Mouse (Mus musculus) midbrain, postnatal 0 days (tissue): ENCODE measurements around the gene Gigyf2. TPM values are rescaled to one million over a fixed set of nuclear protein-coding genes. Genes with fewer than 3 reads are reported as not detected.

Source experiments
- ATAC-seq: fragments of 200-750 bp; cut with Nextera tagmentation; 2 replicates; pipeline ENCODE4 v1.8.0; 2017; ENCODE audit warnings: moderate number of reproducible peaks, mild to moderate bottlenecking, moderate TSS enrichment, moderate library complexity; ENCODE audit not compliant: low FRiP score
- DNase-seq: peaks from one replicate; pipeline ENCODE4 v3.0.0-alpha.2; 2015; ENCODE audit warnings: low spot score
- H3K27ac ChIP-seq: fragments of 300-500 bp; sonication (generic); 2 replicates; pipeline ENCODE4 v1.5.1; 2014; ENCODE audit warnings: low read depth, mild to moderate bottlenecking, low read length, mixed read lengths
- H3K27me3 ChIP-seq: fragments of 300-500 bp; sonication (generic); 2 replicates; pipeline ENCODE4 v1.6.1; 2014; ENCODE audit warnings: low read length, control low read depth, mixed read lengths; ENCODE audit not compliant: insufficient read depth
- H3K36me3 ChIP-seq: fragments of 300-500 bp; sonication (generic); 2 replicates; pipeline ENCODE4 v1.6.1; 2014; ENCODE audit warnings: low read length, control low read depth, mixed read lengths; ENCODE audit not compliant: insufficient read depth
- H3K4me1 ChIP-seq: fragments of 300-500 bp; sonication (generic); 2 replicates; pipeline ENCODE4 v1.6.1; 2014; ENCODE audit warnings: mild to moderate bottlenecking, control low read depth, antibody characterized with exemption, low read length, mixed read lengths; ENCODE audit not compliant: insufficient read depth
- H3K4me2 ChIP-seq: fragments of 300-500 bp; sonication (generic); 2 replicates; pipeline ENCODE4 v1.6.1; 2014; ENCODE audit warnings: low read depth, mild to moderate bottlenecking, low read length, mixed read lengths; ENCODE audit not compliant: poor library complexity, severe bottlenecking
- H3K4me3 ChIP-seq: fragments of 300-500 bp; sonication (generic); 2 replicates; pipeline ENCODE4 v1.5.1; 2014; ENCODE audit warnings: low read depth, mild to moderate bottlenecking, low read length, moderate library complexity
- H3K9ac ChIP-seq: fragments of 300-500 bp; sonication (generic); replicated peaks from 2 replicates; pipeline ENCODE4 v1.6.1; 2014; ENCODE audit warnings: mild to moderate bottlenecking, low read length, moderate library complexity, mixed read lengths; ENCODE audit not compliant: poor library complexity, severe bottlenecking
- H3K9me3 ChIP-seq: fragments of 300-500 bp; sonication (generic); 2 replicates; pipeline ENCODE4 v1.6.1; 2016; ENCODE audit warnings: low read length, control low read depth
- CTCF ChIP-seq: IDR thresholded peaks from 2 replicates; pipeline ENCODE4 v1.5.1; 2016; ENCODE audit warnings: antibody characterized with exemption, mild to moderate bottlenecking
- WGBS: fragments of 180-500 bp; shearing (Covaris S2); extraction: QIAGEN DNeasy Blood & Tissue Kit; methylation state at CpG from one replicate; pipeline ENCODE4 v1.1.7; 2014; 5-methylcytosine and 5-hydroxymethylcytosine counted together
- polyA plus RNA-seq: library from polyadenylated mRNA; unstranded; fragments of >200 nt; fragmentation: Nextera tagmentation; extraction: Ambion mirVana; gene quantifications from 2 replicates; pipeline ENCODE4 v1.2.1, GENCODE M21; 2015
- total RNA-seq: library from RNA; depleted of rRNA; stranded (reverse); fragments of >200 nt; gene quantifications from 2 replicates; pipeline ENCODE4 v1.2.3, GENCODE M21; 2014

Gene Gigyf2
- total and polyA plus RNA-seq, 2 experiments from 2014 or later, result 45.4 to 69.0 TPM

- Histone ChIP-seq H3K9ac (no peak overlapping the region), H3K27ac (no peak overlapping the region), H3K9me3 (0 out of 2 replicates have a peak, but pooled peaks cover 2% of the 10 kb centered on the region), H3K4me2 (no peak overlapping the region), H3K4me1 (peaks cover 7% of the 10 kb centered on the region; the same call in 1 of the 2 replicates), H3K4me3 (no peak overlapping the region), H3K27me3 (no peaks in the 10 kb centered on the region), H3K36me3 (no peaks in the 10 kb centered on the region)
- ATAC-seq, result no peak
- no peak for DNase-seq
- TF ChIP-seq CTCF, result no peak
Measured at GRCm38 (mm10) chr1:87324649-87325048, 2.1 kb upstream of the Gigyf2 start.

GRCm38 (mm10) chr1:87327165-87327861 is 515 bp downstream of the Gigyf2 start:
- no peak for TF ChIP-seq CTCF
- DNase-seq (peak; percentile 26), ATAC-seq (peak; percentile 84)
- Histone ChIP-seq H3K9ac (peak overlapping the region; percentile 86), H3K9me3 (no peaks in the 10 kb centered on the region), H3K4me1 (peaks cover 7% of the 10 kb centered on the region; the same call in 1 of the 2 replicates), H3K27me3 (no peaks in the 10 kb centered on the region), H3K4me2 (peak overlapping the region; percentile 81), H3K36me3 (no peaks in the 10 kb centered on the region), H3K27ac (peak overlapping the region; percentile 98), H3K4me3 (peak overlapping the region; percentile 98)
- WGBS, result 0% methylated on average over 42 of the region's 53 CpGs

DNA sequence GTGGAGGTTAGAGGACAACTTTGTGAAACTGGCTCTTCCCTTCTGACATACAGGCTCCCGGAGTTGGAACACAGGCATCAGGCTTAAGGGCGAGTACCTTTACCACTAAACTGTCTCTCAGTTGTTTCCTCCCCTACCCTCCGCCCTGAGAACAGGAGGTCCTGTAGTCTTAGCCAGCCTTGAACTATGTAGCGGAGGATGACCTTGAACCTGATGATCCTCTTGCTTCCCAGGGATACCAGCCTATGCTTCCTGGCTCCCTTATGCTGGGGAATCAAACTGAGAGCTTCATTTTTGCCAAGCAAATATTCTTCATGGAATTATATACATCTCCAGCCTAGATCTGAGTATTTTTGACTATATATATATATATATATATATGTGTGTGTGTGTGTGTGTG is 5.0 kb downstream of the Gigyf2 start:
- TF ChIP-seq CTCF, result no peak
- WGBS, result 98% methylated on average over 4 of the region's 4 CpGs
- ATAC-seq, result no peak

GRCm38 (mm10) chr1:87350576-87350975 is 23.8 kb downstream of the Gigyf2 start:
- Histone ChIP-seq H3K36me3 (peaks cover 6% of the 10 kb centered on the region), H3K4me2 (no peak overlapping the region), H3K4me3 (no peak overlapping the region), H3K9me3 (no peaks in the 10 kb centered on the region), H3K27me3 (no peaks in the 10 kb centered on the region), H3K27ac (no peak overlapping the region), H3K9ac (no peak overlapping the region), H3K4me1 (no peaks in the 10 kb centered on the region)
- no peak for TF ChIP-seq CTCF
- WGBS, result 95% methylated on average over 2 of the region's 2 CpGs
- ATAC-seq (no peak), DNase-seq (no peak)

More for the DNA sequence above, 5.0 kb downstream of the Gigyf2 start:
- no peaks in the 10 kb centered on the region for H3K9me3 ChIP-seq
- H3K27ac ChIP-seq, result no peak overlapping the region
- H3K4me1 ChIP-seq, result peaks cover 7% of the 10 kb centered on the region; the same call in 1 of the 2 replicates
- H3K27me3 ChIP-seq, result no peaks in the 10 kb centered on the region
- H3K4me3 ChIP-seq, result no peak overlapping the region
- no peak for DNase-seq
- H3K9ac ChIP-seq, result no peak overlapping the region
- peaks cover 11% of the 10 kb centered on the region for H3K36me3 ChIP-seq
- no peak overlapping the region for H3K4me2 ChIP-seq

- peaks cover 10% of the 10 kb centered on the region; the same call in 1 of the 2 replicates for H3K36me3 ChIP-seq
- H3K9ac ChIP-seq, result no peak overlapping the region
- no peak for TF ChIP-seq CTCF
- H3K4me3 ChIP-seq, result no peak overlapping the region
- no peak overlapping the region for H3K4me2 ChIP-seq
- no peaks in the 10 kb centered on the region for H3K27me3 ChIP-seq
- no peak for DNase-seq
- no peak for ATAC-seq
- H3K27ac ChIP-seq, result no peak overlapping the region
- H3K4me1 ChIP-seq, result no peaks in the 10 kb centered on the region
- no peaks in the 10 kb centered on the region for H3K9me3 ChIP-seq
- 70% methylated on average over 1 of the region's 1 CpGs for WGBS
Measured at GRCm38 (mm10) chr1:87360276-87360675, 33.5 kb downstream of the Gigyf2 start.

GRCm38 (mm10) chr1:87378024-87378560 is 51.3 kb downstream of the Gigyf2 start:
- H3K9me3 ChIP-seq, result no peaks in the 10 kb centered on the region
- WGBS, result 94% methylated on average over 3 of the region's 3 CpGs
- peaks cover 9% of the 10 kb centered on the region; the same call in 1 of the 2 replicates for H3K36me3 ChIP-seq
- no peak overlapping the region for H3K4me2 ChIP-seq
- DNase-seq (no peak), ATAC-seq (no peak)
- no peaks in the 10 kb centered on the region for H3K27me3 ChIP-seq
- no peak overlapping the region for H3K9ac ChIP-seq
- no peak for TF ChIP-seq CTCF
- H3K4me3 ChIP-seq, result no peak overlapping the region
- H3K4me1 ChIP-seq, result no peaks in the 10 kb centered on the region
- no peak overlapping the region for H3K27ac ChIP-seq
